Comparison of ENCODE assay signal across 8 mouse cellular contexts in the genomic region with DNA sequence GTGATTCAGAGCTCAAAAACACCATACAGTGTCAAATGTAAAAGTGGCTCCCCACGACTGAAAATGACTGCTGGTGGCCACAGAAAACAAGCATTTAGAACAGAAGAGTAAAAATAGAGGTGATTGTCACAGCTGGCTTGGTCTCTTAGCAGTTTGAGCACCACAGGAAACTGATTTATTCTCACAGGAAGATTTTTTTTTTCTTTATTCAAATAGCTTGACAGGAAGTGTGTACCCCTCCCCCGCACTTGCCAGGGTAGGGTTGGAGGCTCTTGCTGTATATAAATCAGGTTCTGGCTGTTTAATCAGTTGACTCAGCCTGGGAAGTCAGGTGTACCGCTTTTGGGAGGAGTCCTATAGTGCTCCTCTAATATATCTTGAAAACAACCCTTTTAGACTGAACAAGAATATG. TPM values are rescaled to one million over a fixed set of nuclear protein-coding genes. Genes with fewer than 3 reads are reported as not detected.
A peak's percentile ranks its signal among the peaks of the same experiment; 100 is the strongest.
DNase-seq lines count a peak whose midpoint lies in the region; ATAC-seq and TF ChIP-seq lines count a peak whose summit lies in the region.

No protein-coding gene starts in this region.

- H3K9me3 ChIP-seq in G1E (replicated peaks), result no peaks in the 10 kb centered on the region
- no peaks in the 10 kb centered on the region for H3K9me3 ChIP-seq in forebrain, embryonic 16.5 days (ENCODE audit: control insufficient read depth, low read length)

- peaks cover 53% of the 10 kb centered on the region for H3K36me3 ChIP-seq in G1E (replicated peaks)
- H3K36me3 ChIP-seq in forebrain, embryonic 16.5 days (ENCODE audit: control insufficient read depth, insufficient read depth), result peaks cover 6% of the 10 kb centered on the region
- H3K36me3 ChIP-seq in splenic B cell, adult 2 months (ENCODE audit: control insufficient read depth, insufficient read depth, low read length, poor library complexity, severe bottlenecking), result peaks cover 7% of the 10 kb centered on the region

- peak overlapping the region; percentile 95 for H3K9ac ChIP-seq in forebrain, embryonic 16.5 days (replicated peaks; ENCODE audit: low read depth, low read length)

- no peaks in the 10 kb centered on the region for H3K27me3 ChIP-seq in G1E (ENCODE audit: insufficient read depth, low read length)
- H3K27me3 ChIP-seq in forebrain, embryonic 16.5 days (replicated peaks; ENCODE audit: control insufficient read depth, insufficient read depth, low read length), result no peaks in the 10 kb centered on the region
- no peaks in the 10 kb centered on the region for H3K27me3 ChIP-seq in splenic B cell, adult 2 months (ENCODE audit: control insufficient read depth, insufficient read depth, low read length, poor library complexity, severe bottlenecking)

- no peak for TF ChIP-seq CTCF in G1E (IDR thresholded peaks at IDR 0.05; ENCODE audit: low read depth, low read length)

- 34% methylated on average over 3 of the region's 3 CpGs for WGBS in forebrain, embryonic 16.5 days

- peak overlapping the region; percentile 74 for H3K4me2 ChIP-seq in forebrain, embryonic 16.5 days (ENCODE audit: low read length)

- no peak overlapping the region for H3K27ac ChIP-seq in forebrain, embryonic 16.5 days (ENCODE audit: low read length)

- intact Hi-C loops in heart, postnatal 25 days (cut with DNase I), result loop anchor here (10.0 kb wide), 1 partner anchor 364 kb away; a partner anchor contains a TSS

- no peak for ATAC-seq in G1E (ENCODE audit: extremely low read depth, insufficient number of reproducible peaks, low FRiP score, poor library complexity, severe bottlenecking)
- no peak for ATAC-seq in forebrain, embryonic 16.5 days

- H3K4me3 ChIP-seq in G1E (ENCODE audit: low read depth, low read length), result peak overlapping the region; percentile 93
- H3K4me3 ChIP-seq in forebrain, embryonic 16.5 days (replicated peaks; ENCODE audit: low read length), result peak overlapping the region; percentile 67

- H3K4me1 ChIP-seq in G1E (ENCODE audit: insufficient read depth, low read depth, low read length), result peaks cover 46% of the 10 kb centered on the region
- H3K4me1 ChIP-seq in forebrain, embryonic 16.5 days (replicated peaks; ENCODE audit: control insufficient read depth, insufficient read depth, low read length), result peaks cover 39% of the 10 kb centered on the region

- DNase-seq in heart, adult 11 months, result peak; percentile 93
- DNase-seq in heart, postnatal 25 days (ENCODE audit: low spot score), result no peak
- no peak for DNase-seq in G1E (ENCODE audit: low spot score)
- peak; percentile 73 for DNase-seq in kidney, postnatal 10 days
- peak; percentile 61 to 62 for DNase-seq in lung, postnatal 4 days
- DNase-seq in splenic B cell, adult 2 months (ENCODE audit: low read depth, low spot score), result peak; percentile 93
- DNase-seq in layer of hippocampus, adult 9-10 months (ENCODE audit: low spot score), result no peak

RNA-seq across cellular contexts. Expression of a gene that starts 3.5 kb away (rescaled TPM):
- 100 to 1,000 TPM; 298 to 299 TPM for total RNA-seq in heart, postnatal 25 days (2021)
- total RNA-seq in G1E (2014; fragmentation: Nextera tagmentation) (628 and 641 TPM in 2 replicates), G1E (2017) (1,378 and 1,941 TPM in 2 replicates)
- 315 and 358 TPM in 2 replicates for polyA plus RNA-seq in G1E (2012)
- 587 and 670 TPM in 2 replicates for polyA plus RNA-seq in forebrain, embryonic 16.5 days (2015; fragmentation: Nextera tagmentation; extraction: Ambion mirVana)

RNA-seq across cellular contexts. Expression of a gene that starts 3.8 kb away (rescaled TPM):
- 10 to 100 TPM; 81.8 to 87.5 TPM for total RNA-seq in heart, postnatal 25 days (2021)
- total RNA-seq in G1E (2014; fragmentation: Nextera tagmentation), result 33.3 and 34.3 TPM in 2 replicates
- 62.4 and 71.6 TPM in 2 replicates for total RNA-seq in G1E (2017)
- 59.8 and 85.1 TPM in 2 replicates for polyA plus RNA-seq in G1E (2012)
- 147 and 150 TPM in 2 replicates for polyA plus RNA-seq in forebrain, embryonic 16.5 days (2015; fragmentation: Nextera tagmentation; extraction: Ambion mirVana)

RNA-seq across cellular contexts. Expression of a gene that starts 11.7 kb away (rescaled TPM):
- total RNA-seq in heart, postnatal 25 days (2021), result under 1 TPM; 0.08 TPM
- 1.6 and 1.9 TPM in 2 replicates for total RNA-seq in G1E (2014; fragmentation: Nextera tagmentation)
- 1.8 and 2.3 TPM in 2 replicates for total RNA-seq in G1E (2017)
- 0.25 and 0.34 TPM in 2 replicates for polyA plus RNA-seq in G1E (2012)
- polyA plus RNA-seq in forebrain, embryonic 16.5 days (2015; fragmentation: Nextera tagmentation; extraction: Ambion mirVana), result 1.7 and 2.3 TPM in 2 replicates

RNA-seq across cellular contexts. Expression of a gene that starts 56.4 kb away (rescaled TPM):
- 10 to 100 TPM; 14.7 to 15.0 TPM for total RNA-seq in heart, postnatal 25 days (2021)
- total RNA-seq in G1E (2014; fragmentation: Nextera tagmentation) (29.4 and 33.5 TPM in 2 replicates), G1E (2017) (26.7 and 27.9 TPM in 2 replicates)
- 1.9 and 2.3 TPM in 2 replicates for polyA plus RNA-seq in G1E (2012)
- 40.7 and 43.1 TPM in 2 replicates for polyA plus RNA-seq in forebrain, embryonic 16.5 days (2015; fragmentation: Nextera tagmentation; extraction: Ambion mirVana)

Comparison
In these comparisons a context has a peak if more than half of its experiments do, and no peak if none do; other contexts are left out.
1. DNase-seq: peak in heart, adult 11 months (single experiment), kidney, postnatal 10 days (single experiment), lung, postnatal 4 days (2 of 2) and splenic B cell, adult 2 months (single experiment); none in heart, postnatal 25 days (single experiment), G1E (single experiment) and layer of hippocampus, adult 9-10 months (single experiment).